In genomic region chr17:28368449-28368848, GRCm38 (mm10) we compare ENCODE assay signal across 9 mouse cellular contexts. TPM values are rescaled to one million over a fixed set of nuclear protein-coding genes. Genes with fewer than 3 reads are reported as not detected.
DNase-seq lines count a peak whose midpoint lies in the region; ATAC-seq and TF ChIP-seq lines count a peak whose summit lies in the region.
"Had no signal": no experiment of that assay in that cellular context is flagged by ENCODE, and none has a peak within 500 bp of the region (broad histone marks: within the 10 kb centered on the region; RNA-seq: fewer than 3 reads in every experiment).

No protein-coding gene starts in this region.

- H3K27me3 ChIP-seq in midbrain, embryonic 10.5 days (ENCODE audit: low read depth, poor library complexity, severe bottlenecking), result peaks cover 39% of the 10 kb centered on the region
- peaks cover 29% of the 10 kb centered on the region for H3K27me3 ChIP-seq in midbrain, embryonic 13.5 days
- peaks cover 17% of the 10 kb centered on the region for H3K27me3 ChIP-seq in intestine, postnatal 0 days (replicated peaks; ENCODE audit: control insufficient read depth, insufficient read depth, low read length)
- H3K27me3 ChIP-seq in limb, embryonic 14.5 days (ENCODE audit: control insufficient read depth, insufficient read depth, low read length), result peaks cover 19% of the 10 kb centered on the region

- H3K36me3 ChIP-seq in midbrain, embryonic 10.5 days, result no peaks in the 10 kb centered on the region
- no peaks in the 10 kb centered on the region for H3K36me3 ChIP-seq in midbrain, embryonic 13.5 days
- H3K36me3 ChIP-seq in intestine, postnatal 0 days (ENCODE audit: control insufficient read depth, insufficient read depth), result no peaks in the 10 kb centered on the region
- no peaks in the 10 kb centered on the region for H3K36me3 ChIP-seq in limb, embryonic 14.5 days (ENCODE audit: control insufficient read depth, insufficient read depth, low read length)
- H3K36me3 ChIP-seq: embryonic facial prominence, embryonic 15.5 days had no signal

- H3K9ac ChIP-seq in midbrain, embryonic 13.5 days (replicated peaks), result no peak overlapping the region
- no peak overlapping the region for H3K9ac ChIP-seq in intestine, postnatal 0 days (ENCODE audit: low read depth, low read length)
- H3K9ac ChIP-seq in limb, embryonic 14.5 days (ENCODE audit: low read depth, low read length, severe bottlenecking), result no peak overlapping the region
- H3K9ac ChIP-seq: embryonic facial prominence, embryonic 15.5 days had no signal

- TF ChIP-seq CTCF in intestine, postnatal 0 days (IDR thresholded peaks at IDR 0.05; ENCODE audit: low read depth), result peak; percentile 96

- no peak for TF ChIP-seq POLR2A in limb, embryonic 14.5 days (IDR thresholded peaks at IDR 0.05; ENCODE audit: borderline replicate concordance, extremely low read depth, insufficient read depth, insufficient read length)

- H3K27ac ChIP-seq in midbrain, embryonic 10.5 days (replicated peaks), result no peak overlapping the region
- no peak overlapping the region for H3K27ac ChIP-seq in midbrain, embryonic 13.5 days
- H3K27ac ChIP-seq in intestine, postnatal 0 days (ENCODE audit: low read depth, low read length), result no peak overlapping the region
- no peak overlapping the region for H3K27ac ChIP-seq in limb, embryonic 14.5 days (replicated peaks; ENCODE audit: low read depth, low read length)
- H3K27ac ChIP-seq: embryonic facial prominence, embryonic 15.5 days had no signal

- no peak overlapping the region for H3K4me2 ChIP-seq in midbrain, embryonic 13.5 days (replicated peaks)
- peak overlapping the region; percentile 28 for H3K4me2 ChIP-seq in intestine, postnatal 0 days (replicated peaks; ENCODE audit: low read depth)
- H3K4me2 ChIP-seq in limb, embryonic 14.5 days (replicated peaks; ENCODE audit: low read depth, low read length, severe bottlenecking), result no peak overlapping the region
- H3K4me2 ChIP-seq: embryonic facial prominence, embryonic 15.5 days had no signal

- peak; percentile 87 for DNase-seq in midbrain, embryonic 10.5 days (ENCODE audit: low spot score)
- DNase-seq in c-Kit-negative CD71-positive TER-119-positive erythroid progenitor cells, embryonic 14.5 days (ENCODE audit: low read depth, low spot score), result peak; percentile 47
- DNase-seq in gastrocnemius, postnatal 10 days, result peak; percentile 90
- peak; percentile 54 for DNase-seq in limb, embryonic 14.5 days (ENCODE audit: low spot score)
- peak; percentile 55 to 66 for DNase-seq in natural killer cell, adult 2 months (ENCODE audit: low spot score in 2 of 2)
- DNase-seq in thymus, postnatal 0 days (ENCODE audit: low spot score), result peak; percentile 78

- 4% methylated on average over 13 of the region's 13 CpGs for WGBS in midbrain, embryonic 10.5 days
- 5% methylated on average over 13 of the region's 13 CpGs for WGBS in midbrain, embryonic 13.5 days
- 4% methylated on average over 13 of the region's 13 CpGs for WGBS in intestine, postnatal 0 days
- WGBS in limb, embryonic 14.5 days, result 6% methylated on average over 13 of the region's 13 CpGs

- ATAC-seq in midbrain, embryonic 13.5 days, result no peak
- 0 out of 2 replicates have a peak, but pooled peaks have one; percentile 37 for ATAC-seq in intestine, postnatal 0 days
- peak; percentile 42; the same call in 1 of the 2 replicates for ATAC-seq in limb, embryonic 14.5 days (ENCODE audit: low FRiP score, low read depth)

- H3K4me3 ChIP-seq in midbrain, embryonic 10.5 days, result no peak overlapping the region
- no peak overlapping the region for H3K4me3 ChIP-seq in midbrain, embryonic 13.5 days (replicated peaks)
- no peak overlapping the region for H3K4me3 ChIP-seq in intestine, postnatal 0 days (ENCODE audit: low read depth, low read length)
- no peak overlapping the region for H3K4me3 ChIP-seq in limb, embryonic 14.5 days (replicated peaks; ENCODE audit: low read length)
- H3K4me3 ChIP-seq: embryonic facial prominence, embryonic 15.5 days had no signal

- H3K9me3 ChIP-seq in midbrain, embryonic 10.5 days (replicated peaks), result no peaks in the 10 kb centered on the region
- no peaks in the 10 kb centered on the region for H3K9me3 ChIP-seq in midbrain, embryonic 13.5 days
- H3K9me3 ChIP-seq in intestine, postnatal 0 days (ENCODE audit: control insufficient read depth), result no peaks in the 10 kb centered on the region
- H3K9me3 ChIP-seq in limb, embryonic 14.5 days (ENCODE audit: control insufficient read depth, low read length), result no peaks in the 10 kb centered on the region
- H3K9me3 ChIP-seq: embryonic facial prominence, embryonic 15.5 days had no signal

- peaks cover 17% of the 10 kb centered on the region for H3K4me1 ChIP-seq in midbrain, embryonic 10.5 days
- H3K4me1 ChIP-seq in midbrain, embryonic 13.5 days (replicated peaks), result peaks cover 12% of the 10 kb centered on the region
- 0 out of 2 replicates have a peak, but pooled peaks cover 5% of the 10 kb centered on the region for H3K4me1 ChIP-seq in intestine, postnatal 0 days (replicated peaks; ENCODE audit: control insufficient read depth, insufficient read depth, low read length)
- H3K4me1 ChIP-seq in limb, embryonic 14.5 days (ENCODE audit: control insufficient read depth, insufficient read depth, low read length), result peaks cover 9% of the 10 kb centered on the region

RNA-seq across cellular contexts. Expression of gene Tulp1, which starts 3.4 kb away (rescaled TPM):
- 2.8 and 5.0 TPM in 2 replicates for polyA plus RNA-seq in midbrain, embryonic 10.5 days (2016; fragmentation: Nextera tagmentation; extraction: Ambion mirVana)
- polyA plus RNA-seq in midbrain, embryonic 13.5 days (2015; fragmentation: Nextera tagmentation; extraction: Ambion mirVana), result 1.7 and 2.6 TPM in 2 replicates
- total RNA-seq in gastrocnemius, postnatal 10 days (2021), result under 1 TPM; 0.40 to 0.50 TPM
- 1.2 and 1.4 TPM in 2 replicates for polyA plus RNA-seq in intestine, postnatal 0 days (2015; fragmentation: Nextera tagmentation; extraction: Ambion mirVana)
- polyA plus RNA-seq in limb, embryonic 14.5 days (2012; rRNA removed), result 5.0 and 7.4 TPM in 2 replicates
- polyA plus RNA-seq in limb, embryonic 14.5 days (2014; fragmentation: Nextera tagmentation; extraction: Ambion mirVana), result 4.9 and 6.4 TPM in 2 replicates
- polyA plus RNA-seq in thymus, postnatal 0 days (2015; fragmentation: Nextera tagmentation; extraction: Ambion mirVana), result 0.54 and 0.56 TPM in 2 replicates

RNA-seq across cellular contexts. Expression of gene Tead3, which starts 17.8 kb away (rescaled TPM):
- polyA plus RNA-seq in midbrain, embryonic 10.5 days (2016; fragmentation: Nextera tagmentation; extraction: Ambion mirVana), result 5.0 and 5.2 TPM in 2 replicates
- polyA plus RNA-seq in midbrain, embryonic 13.5 days (2015; fragmentation: Nextera tagmentation; extraction: Ambion mirVana), result 1.9 and 2.9 TPM in 2 replicates
- 10 to 100 TPM in 1 of 2 experiments, 1 to 10 TPM in 1; 10.0 to 14.8 TPM for total RNA-seq in gastrocnemius, postnatal 10 days (2021)
- polyA plus RNA-seq in intestine, postnatal 0 days (2015; fragmentation: Nextera tagmentation; extraction: Ambion mirVana), result 5.8 and 6.2 TPM in 2 replicates
- 85.6 and 102 TPM in 2 replicates for polyA plus RNA-seq in limb, embryonic 14.5 days (2012; rRNA removed)
- polyA plus RNA-seq in limb, embryonic 14.5 days (2014; fragmentation: Nextera tagmentation; extraction: Ambion mirVana), result 17.4 and 17.9 TPM in 2 replicates
- polyA plus RNA-seq in thymus, postnatal 0 days (2015; fragmentation: Nextera tagmentation; extraction: Ambion mirVana), result 2.1 and 2.2 TPM in 2 replicates

RNA-seq across cellular contexts. Expression of gene Rpl10a, which starts 40.2 kb away (rescaled TPM):
- 426 and 489 TPM in 2 replicates for polyA plus RNA-seq in midbrain, embryonic 10.5 days (2016; fragmentation: Nextera tagmentation; extraction: Ambion mirVana)
- polyA plus RNA-seq in midbrain, embryonic 13.5 days (2015; fragmentation: Nextera tagmentation; extraction: Ambion mirVana), result 382 and 387 TPM in 2 replicates
- total RNA-seq in gastrocnemius, postnatal 10 days (2021), result 100 to 1,000 TPM; 699 to 738 TPM
- polyA plus RNA-seq in intestine, postnatal 0 days (2015; fragmentation: Nextera tagmentation; extraction: Ambion mirVana), result 383 and 417 TPM in 2 replicates
- polyA plus RNA-seq in limb, embryonic 14.5 days (2012; rRNA removed), result 3,249 and 4,469 TPM in 2 replicates
- 810 and 905 TPM in 2 replicates for polyA plus RNA-seq in limb, embryonic 14.5 days (2014; fragmentation: Nextera tagmentation; extraction: Ambion mirVana)
- 790 and 815 TPM in 2 replicates for polyA plus RNA-seq in thymus, postnatal 0 days (2015; fragmentation: Nextera tagmentation; extraction: Ambion mirVana)

RNA-seq across cellular contexts. Expression of gene Fance, which starts 55.1 kb away (rescaled TPM):
- polyA plus RNA-seq in midbrain, embryonic 10.5 days (2016; fragmentation: Nextera tagmentation; extraction: Ambion mirVana), result 28.2 and 30.8 TPM in 2 replicates
- polyA plus RNA-seq in midbrain, embryonic 13.5 days (2015; fragmentation: Nextera tagmentation; extraction: Ambion mirVana), result 20.2 and 26.9 TPM in 2 replicates
- total RNA-seq in gastrocnemius, postnatal 10 days (2021), result 10 to 100 TPM; 14.8 to 20.1 TPM
- 10.3 and 11.0 TPM in 2 replicates for polyA plus RNA-seq in intestine, postnatal 0 days (2015; fragmentation: Nextera tagmentation; extraction: Ambion mirVana)
- 28.3 and 32.4 TPM in 2 replicates for polyA plus RNA-seq in limb, embryonic 14.5 days (2012; rRNA removed)
- polyA plus RNA-seq in limb, embryonic 14.5 days (2014; fragmentation: Nextera tagmentation; extraction: Ambion mirVana), result 30.8 and 36.1 TPM in 2 replicates
- polyA plus RNA-seq in thymus, postnatal 0 days (2015; fragmentation: Nextera tagmentation; extraction: Ambion mirVana), result 20.7 and 27.6 TPM in 2 replicates
